Mouse (Mus musculus) heart, adult 18-20 months (tissue): ENCODE measurements at regions not wholly inside any gene's neighbourhood (a gene's known extent, or its start where the extent isn't known, plus 50 kb on each side); places are given as distances from the start of the nearest gene placed in this dataset.

ENCODE experiments used
- DNase-seq, 2 experiments: peaks; one replicate each; pipeline ENCODE4 v3.0.0; 2021 to 2022; ENCODE audit warnings: mixed read lengths in 1 of 2

DNA sequence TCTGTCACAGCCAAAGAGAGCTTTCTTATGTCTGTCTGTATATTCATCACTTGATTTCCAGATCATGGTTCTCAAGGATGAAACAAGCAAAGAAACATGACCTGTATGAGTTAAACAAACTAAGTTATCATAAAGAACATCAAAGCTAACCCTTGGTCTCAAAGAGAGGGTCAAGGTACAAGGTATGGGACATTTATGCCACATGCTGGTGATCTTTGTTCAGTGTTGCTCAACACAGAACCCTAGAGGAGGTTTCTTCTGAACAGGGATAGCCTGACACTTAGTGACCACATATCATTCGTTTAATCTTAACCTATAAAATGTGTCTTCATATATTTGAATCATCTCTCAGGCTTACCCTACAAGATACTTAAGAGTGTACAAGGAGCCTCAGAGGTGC, 170.6 kb upstream of the Lrig3 start:
- DNase-seq: no peak

DNA sequence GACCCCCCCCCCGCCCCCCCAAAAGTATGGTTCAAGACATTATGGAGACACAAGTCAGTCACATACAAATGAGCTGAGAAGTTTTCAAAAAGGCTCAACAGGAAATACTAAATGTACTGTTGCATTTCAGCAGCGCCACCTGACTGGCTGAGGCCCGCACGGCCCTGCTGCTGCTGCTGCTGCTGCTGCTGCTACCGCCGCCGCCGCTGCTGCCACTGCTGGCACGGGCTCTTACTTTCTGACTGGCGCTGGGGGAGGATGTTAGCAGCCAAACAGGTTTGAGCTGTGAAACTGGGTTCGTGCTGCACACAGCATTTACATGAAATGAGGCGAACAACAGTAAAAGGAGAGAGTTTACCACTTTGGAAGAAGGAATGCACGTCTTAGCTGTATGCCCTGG, 167.3 kb upstream of the Lrig3 start:
- no peak for DNase-seq

DNA sequence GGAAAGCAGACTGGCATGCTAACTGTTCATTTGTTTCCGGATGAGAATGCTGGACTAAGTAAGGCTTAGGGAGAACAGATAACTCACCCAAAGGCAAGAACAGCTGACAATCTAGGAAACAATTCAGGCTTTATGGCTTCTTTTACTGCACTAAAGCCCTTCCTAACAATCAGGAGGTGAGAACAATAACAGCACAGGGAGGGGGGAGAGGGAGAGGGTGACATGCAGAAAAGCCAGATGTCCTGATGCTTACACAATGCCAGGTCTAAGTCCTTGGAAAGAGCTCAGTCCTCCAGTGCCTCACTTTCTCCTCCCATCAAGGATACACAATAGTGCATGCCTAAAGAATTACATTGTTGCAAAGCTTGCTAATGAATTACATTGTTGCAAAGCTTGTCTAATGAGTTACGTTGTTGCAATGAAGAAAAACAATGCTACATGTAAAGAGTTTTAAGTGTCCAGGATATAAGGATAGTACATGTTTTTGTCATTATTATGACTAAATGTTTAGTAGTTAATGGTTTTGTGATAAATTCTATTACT, 165.3 kb upstream of the Lrig3 start:
- DNase-seq: no peak

DNA sequence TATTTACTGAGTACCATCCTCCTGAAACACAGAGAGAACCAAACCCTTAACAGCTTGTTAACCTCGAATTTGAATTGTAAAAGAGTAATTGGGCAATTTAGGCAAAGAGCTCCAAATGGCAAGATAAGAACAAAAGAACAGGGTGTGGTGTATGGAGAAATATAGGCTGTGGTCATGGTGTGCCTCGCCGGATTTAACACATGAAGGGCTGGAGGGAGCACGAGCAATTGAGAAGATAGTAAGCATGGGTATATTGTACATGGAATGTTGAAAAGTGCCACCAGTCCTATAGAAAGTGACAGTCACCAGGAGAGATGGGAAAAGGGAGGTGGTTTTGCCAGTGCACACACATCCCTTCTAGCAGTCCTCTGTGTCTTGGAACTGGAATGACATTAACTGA, 164.5 kb upstream of the Lrig3 start:
- no peak for DNase-seq

DNA sequence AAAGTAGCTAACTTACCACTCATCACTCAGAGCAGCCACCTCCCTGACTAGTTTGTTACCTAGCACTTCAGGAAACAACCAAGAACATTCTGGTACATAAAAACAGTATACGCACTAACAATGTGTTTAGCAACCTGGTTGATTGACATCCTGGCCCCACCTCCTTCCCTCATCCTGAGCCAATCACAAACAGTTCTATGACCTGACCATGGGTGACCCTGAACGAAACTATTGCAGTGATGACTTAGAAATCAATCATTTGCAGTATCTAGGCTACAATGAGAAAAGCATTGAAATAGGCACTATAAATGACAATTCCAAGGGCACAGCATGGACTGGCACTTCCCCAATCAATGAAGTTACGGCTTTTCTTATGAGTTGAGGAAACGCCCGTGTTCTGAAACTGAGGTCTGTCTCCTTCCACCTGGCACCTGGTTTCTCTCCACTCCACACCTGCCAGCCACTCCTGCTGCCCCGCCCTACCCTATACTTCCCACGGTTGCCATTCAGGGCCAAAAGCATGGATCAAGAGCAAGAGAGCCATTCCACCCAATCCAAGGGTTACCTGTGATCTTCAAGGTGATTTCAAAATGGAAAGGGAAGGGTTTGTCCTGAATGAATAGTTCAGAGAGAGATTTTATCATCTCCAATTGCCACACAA, 162.9 kb upstream of the Lrig3 start:
- no peak for DNase-seq

DNA sequence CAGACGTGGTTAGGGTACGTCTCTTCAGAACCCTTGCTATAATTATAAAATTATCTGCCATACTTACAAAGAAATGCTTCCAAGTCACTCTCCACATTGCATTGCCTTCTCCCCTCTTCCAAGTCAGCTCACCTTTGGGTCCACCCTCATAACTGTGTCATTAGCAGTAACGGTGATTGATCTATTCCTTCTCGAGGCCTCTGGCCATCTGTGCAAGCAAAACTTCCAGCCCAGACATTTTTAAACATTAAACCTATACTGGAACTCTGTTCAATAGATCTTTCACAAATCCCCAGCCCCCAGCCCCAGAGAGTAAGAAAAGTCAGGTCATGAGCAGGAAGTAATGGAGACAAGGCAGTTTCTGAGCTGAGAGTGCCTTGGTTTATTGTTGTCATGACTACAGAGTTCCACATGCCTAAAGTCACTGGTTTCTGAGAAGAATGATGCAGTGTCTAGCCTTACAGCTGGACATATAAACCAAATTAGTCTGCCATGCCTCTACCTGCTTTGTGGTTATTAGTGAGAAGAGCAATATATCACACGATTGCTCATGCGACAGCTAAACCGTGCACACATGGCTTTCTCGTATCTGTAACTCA, 156.1 kb upstream of the Lrig3 start:
- DNase-seq: no peak

DNA sequence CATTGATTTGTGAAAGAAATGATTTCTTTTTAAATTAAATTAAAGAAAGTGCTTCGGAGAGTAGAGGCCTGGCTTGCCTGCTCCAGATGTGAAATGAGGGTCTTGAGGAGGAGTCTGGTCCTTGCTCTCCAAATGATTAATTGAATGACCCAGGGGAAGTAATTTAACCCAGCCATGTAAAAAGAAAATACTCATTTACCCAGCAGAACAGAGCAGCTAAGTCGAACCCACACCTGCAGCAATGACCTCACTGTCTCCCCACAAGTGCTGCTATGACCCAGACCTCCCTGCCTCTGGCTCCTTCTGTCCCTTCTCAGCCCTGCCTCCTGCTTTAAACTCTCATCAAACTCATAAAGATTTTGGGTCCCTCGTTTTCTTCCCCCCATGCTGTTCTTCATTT, 155.4 kb upstream of the Lrig3 start:
- no peak for DNase-seq

DNA sequence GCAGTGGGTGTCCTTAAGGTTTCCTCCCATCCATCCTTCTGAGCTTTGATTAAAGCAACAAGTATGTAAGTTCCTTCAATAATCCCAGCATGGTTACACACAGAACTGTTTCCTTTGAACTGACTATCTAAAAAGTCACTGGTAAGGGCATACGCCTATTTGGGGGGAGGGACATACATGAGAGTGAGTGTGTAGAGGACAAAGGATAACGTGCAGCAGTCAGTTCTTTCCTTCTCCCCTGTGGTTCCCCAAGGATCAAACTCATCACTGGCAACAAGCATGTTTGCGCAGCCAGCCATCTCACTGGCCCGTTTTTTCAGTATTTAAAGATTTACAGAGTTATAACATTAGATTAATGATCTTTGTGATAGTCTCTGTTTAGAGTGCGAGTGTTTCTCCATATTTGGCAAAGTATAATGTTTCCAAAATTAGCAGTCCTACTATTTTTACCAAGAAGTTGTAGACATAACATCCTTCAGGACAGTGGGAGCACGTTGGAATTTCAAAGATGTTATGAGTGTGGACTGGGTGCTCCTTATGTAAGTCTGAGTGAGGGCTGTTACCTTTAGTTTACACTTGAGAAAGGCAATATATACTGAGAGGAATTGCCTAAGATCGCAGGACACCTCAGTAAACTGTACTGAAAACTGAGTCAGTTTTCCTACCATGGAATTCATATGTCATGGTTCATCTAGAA, 151.6 kb upstream of the Lrig3 start:
- DNase-seq: no peak

DNA sequence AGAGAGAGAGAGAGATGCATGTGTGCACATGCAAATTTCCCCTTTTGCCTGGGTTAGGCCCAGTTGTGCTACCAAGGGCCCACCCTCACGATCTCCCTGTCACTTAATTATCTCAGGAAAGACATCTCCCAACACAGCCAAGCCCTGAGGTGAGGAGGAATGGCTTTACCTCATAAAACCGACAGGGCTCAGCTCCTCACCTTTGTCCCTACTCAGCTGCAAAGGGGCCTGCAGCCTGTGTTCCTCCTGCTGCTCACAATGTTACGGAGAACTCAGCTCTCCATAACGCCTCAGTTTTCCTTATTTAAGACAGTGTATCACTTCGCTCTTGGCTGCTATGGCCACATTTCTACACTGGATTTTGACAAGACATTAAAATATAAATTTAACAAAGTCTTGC, 133.8 kb upstream of the Lrig3 start:
- DNase-seq: no peak

DNA sequence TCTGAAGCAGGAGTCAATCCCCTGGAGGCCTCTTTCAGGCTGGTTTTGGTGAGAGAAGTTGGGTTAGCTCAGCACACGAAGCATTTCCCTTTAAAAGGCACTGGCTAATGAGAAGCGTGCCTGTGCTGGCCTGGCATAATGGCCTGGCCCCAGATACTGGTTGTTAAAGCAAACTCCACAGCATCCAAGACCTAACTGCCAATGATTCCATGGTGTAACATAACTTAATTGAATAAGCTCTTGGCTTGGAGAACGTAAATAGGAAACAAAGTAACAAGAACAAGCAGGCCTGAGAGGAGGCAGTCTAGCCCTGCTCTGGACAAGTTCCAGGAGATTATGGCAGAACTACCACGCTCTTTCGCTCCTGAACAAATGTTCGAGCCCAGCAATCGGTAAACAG, 133.2 kb upstream of the Lrig3 start:
- DNase-seq: no peak

DNA sequence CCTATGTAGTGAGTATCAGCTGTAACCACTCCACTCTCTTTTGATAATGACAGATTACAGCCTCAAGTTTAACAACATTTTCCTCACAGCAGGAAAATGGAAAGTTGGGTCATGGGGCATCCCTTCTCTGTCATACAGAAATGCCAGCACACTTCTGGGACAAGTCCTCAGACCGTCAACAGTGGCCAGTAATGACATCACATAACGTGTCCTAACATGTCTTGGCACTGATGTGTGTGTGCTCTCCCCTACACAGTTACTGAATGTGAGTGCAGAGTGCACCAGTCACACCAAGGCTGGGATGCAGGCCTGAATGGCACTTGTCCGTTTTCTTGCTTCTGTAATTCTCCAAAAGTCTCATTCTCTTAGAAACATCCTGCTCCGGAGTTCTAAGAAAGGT, 132.0 kb upstream of the Lrig3 start:
- no peak for DNase-seq

DNA sequence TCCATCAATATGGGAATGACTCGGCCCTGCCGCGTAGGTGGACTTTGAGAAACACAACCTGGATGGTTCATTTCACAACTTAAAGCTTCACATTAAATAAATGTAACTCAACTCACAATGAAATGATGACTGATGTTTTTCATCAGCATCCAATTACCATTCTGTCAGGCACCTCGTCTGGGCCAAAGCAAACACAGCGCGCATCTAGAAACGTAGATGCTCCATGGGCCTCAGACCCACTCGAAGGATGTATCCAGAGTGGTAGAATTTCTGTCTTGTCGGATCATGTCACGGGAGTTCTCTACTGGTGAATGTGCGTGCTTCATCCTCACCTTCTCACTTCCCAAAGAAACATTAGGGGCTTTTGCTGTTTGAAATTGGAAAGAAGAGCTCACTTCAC, 127.0 kb upstream of the Lrig3 start:
- DNase-seq: no peak

DNA sequence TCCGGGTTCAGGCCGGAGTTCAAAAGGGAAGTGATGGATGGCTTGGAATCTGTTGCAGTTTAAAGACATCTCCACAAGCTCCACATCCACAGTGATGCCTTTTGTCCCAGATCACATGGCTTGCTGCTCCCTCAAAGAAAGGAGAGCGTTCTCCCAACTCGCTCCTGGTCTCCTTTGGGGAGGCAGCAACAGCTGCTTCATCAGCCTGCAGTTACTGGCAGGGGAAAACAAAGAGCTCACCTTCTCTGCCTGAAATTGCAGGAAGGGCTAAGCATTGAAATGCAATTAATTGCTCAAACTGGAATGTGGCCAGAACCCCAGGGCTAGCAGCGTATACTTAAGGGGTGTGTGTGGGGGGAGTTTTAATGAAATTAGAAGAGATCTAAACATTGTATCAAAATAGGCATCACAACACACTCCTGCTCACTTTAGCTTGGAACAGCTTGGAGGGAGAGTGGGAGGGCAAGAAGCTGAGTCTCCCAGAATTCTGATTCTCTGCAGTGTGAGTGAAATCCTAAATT, 126.3 kb upstream of the Lrig3 start:
- DNase-seq: no peak

DNA sequence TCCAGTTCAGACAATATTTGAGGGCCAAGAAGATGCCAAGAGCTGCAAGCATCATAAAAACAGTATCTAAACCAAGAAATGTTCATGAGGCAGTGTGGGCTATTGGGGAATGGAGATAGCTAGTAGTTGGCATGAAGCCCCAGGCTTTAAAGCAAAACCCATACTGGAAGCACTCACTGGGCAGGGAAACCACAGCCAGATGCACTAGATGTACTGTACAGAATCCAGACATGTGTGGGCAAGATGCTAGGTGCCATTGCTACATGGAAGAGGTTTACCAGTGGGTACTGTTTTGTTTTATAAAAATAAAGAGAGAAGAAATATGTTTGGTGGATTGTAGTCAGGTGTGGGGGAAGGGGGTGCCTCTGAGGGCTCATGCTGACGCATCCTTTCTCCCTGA, 125.6 kb upstream of the Lrig3 start:
- DNase-seq: no peak

DNA sequence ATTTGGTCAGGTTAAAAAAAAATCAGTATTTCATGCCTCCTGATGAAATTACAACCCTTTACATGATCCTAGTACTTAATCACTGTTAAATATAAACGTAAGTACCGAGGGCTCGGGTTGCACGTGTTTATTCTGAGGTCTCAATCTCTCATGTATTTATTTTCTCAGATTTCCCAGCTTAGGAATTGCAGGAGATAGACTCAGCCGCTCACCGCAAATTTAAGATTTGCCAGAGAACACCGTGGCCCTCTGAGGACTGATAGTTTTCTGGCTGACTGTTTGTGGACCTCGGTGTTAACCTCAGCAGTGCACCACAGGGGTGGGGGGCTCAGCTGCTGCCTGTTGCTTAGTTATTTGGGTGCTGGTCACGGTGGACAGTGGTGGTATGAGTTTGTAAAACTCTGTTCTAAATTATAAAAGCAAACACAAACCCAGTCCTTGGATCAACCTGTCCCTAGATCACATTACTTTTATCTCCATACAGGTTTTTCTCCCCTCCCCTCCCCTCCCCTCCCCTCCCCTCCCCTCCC, 121.6 kb upstream of the Lrig3 start:
- DNase-seq: no peak

DNA sequence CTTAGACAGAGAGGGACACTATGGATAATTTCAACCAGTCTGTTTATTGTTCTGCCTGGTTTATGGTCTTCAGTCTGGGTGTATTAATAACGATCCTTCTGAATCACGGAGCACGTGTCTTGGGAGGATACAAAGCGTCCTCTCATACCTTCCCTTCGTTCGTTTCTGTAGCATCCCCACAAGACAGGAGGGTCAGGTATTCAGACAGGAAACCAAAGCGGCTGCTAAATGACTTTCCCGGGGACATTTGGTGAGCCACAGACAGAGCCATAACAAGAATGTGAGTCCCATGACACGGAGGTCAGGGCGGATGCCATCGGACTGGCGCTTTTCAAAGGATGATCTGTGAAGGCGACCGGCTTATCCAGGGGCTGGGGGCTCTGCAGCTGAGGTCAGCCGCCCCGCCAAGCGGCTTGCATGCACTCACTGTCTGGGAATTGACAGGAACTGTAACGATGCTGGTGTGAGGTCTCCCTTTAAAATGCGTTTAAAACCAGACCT, 120.9 kb upstream of the Lrig3 start:
- DNase-seq: no peak

DNA sequence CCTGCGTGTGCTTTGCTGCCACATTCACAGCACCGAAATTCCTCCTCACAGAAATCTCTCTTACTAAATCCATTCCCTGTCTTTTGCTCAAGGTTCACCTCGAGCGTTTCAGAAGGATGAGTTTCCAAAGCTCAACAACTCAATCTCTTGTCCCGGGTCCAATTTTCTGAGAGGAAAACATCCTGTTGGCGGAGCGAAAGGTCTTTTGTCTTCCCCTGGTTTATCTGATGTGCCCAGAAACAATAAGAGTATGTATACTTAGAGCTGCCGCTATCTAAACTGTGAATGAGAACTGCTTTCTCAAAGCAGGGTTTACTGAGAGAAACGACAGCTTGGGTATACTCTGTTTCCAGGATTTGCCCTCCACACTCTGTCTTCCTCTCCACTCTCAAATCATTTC, 115.6 kb upstream of the Lrig3 start:
- peak in 1 of 2 experiments; percentile 6 for DNase-seq

DNA sequence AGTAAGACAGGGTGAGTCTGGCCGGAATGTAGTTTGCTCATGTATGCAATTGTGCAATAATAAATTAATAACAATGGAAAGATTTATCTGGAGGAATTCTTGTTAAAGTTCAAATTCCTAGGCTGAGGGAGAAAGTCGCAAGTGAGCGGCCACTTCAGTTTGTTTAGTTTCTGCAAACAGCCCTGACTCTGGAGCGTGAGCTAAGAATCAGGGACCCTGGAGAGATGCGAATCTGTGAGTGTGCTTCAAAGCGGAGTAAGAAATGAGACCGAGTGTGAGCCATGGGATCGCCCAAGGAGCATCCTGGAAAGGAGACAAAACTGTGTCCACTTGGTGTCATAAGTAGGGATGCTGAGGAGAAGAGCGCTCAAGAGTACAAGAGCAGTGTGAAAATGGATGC, 104.2 kb upstream of the Lrig3 start:
- DNase-seq: no peak

DNA sequence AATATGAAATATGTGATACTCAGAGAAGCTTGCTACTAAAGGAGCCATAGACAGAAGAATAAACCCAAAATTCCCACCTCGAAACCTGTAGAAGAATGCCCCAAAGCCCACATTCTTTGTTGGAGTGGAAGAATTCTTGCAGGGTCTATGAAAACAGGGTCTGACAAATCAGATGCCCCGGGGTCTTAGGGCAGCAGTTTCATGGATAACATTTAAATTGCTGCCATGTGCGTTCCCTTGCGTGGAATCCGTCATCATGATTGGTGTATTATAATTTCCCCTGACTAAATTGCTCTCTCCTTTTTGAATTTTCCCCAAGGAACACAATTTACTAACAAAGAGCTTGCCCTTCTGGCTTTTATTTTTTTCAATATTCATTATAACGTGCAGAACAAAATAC, 99.6 kb upstream of the Lrig3 start:
- no peak for DNase-seq

DNA sequence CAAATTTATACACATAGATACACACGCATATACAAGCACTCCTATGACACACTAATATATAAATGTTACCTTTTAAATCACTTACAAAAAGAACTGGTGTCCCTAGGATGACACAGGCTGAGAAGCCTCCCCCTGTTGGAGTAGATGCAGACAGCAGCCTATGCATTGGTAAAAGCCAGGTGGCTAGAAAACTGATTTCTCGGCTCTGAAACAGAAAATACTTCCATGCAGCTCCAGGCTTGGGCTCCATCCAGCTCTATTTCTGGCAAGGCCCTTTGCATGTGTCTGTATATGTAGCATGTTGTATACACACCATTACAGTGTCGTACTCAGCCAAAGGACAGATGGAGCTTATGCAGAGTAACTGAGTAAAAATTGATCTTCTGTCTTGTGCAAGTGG, 81.4 kb upstream of the Lrig3 start:
- DNase-seq: no peak

DNA sequence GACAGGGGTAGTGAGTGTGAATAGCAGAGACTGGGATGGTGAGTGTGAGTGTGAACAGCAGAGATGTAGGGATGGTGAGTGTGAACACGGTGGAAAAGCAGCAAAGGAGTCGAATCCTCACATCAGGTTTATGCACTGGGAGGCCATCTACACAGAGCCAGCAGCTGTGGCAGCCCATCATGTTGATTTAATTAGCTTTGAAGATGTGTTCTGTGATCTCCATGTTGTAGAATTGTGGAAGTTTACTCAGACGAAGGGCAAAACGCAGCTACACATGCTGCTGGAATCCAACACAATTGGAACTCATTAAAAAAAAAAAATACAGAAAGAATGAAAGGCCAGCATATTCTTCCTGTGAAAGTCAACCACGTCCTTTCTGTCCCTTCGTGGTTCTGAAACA, 80.2 kb upstream of the Lrig3 start:
- no peak for DNase-seq

DNA sequence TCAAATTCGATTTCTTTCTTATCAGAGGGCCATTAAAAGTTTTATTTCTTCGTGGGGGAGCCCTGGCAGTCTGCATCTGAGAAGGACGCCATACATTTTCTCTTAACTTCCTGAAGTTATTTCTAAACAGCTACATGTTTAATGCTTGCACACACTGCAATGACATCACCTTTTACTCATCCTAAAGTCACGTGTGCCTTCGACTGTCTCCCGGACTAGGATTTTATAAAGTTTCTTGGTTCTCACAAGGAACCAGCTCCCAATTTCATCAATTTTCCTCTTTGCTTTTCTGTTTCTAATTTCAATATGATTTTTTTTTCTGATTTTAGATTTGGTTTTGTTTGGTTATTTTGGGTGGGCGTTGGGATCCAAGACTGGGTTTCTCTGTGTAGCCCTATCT, 73.8 kb upstream of the Lrig3 start:
- no peak for DNase-seq
